Mouse (Mus musculus) embryonic stem cell, embryonic (primary cell): ENCODE results near the gene Zscan10.

Experiments
- CTCF ChIA-PET, 4 experiments: fragments of 300-600 bp in 2 of 4; fragments of 350-600 bp in 2 of 4; sonication (Branson Sonifier 250); formaldehyde crosslinking; loops; one replicate each; lab custom pipeline; 2022; ENCODE audit warnings: inconsistent platforms in 2 of 4; lab: Charles Lee
- POLR2A ChIA-PET, 4 experiments: fragments of 300-600 bp in 2 of 4; fragments of 350-600 bp in 2 of 4; sonication (Branson Sonifier 250); formaldehyde crosslinking; loops; one replicate each; lab custom pipeline; 2022; ENCODE audit warnings: antibody characterized with exemption in 4 of 4, inconsistent platforms in 1 of 4; lab: Charles Lee

The Zscan10 gene

GRCm38 (mm10) chr17:23654001-23654400, 53.3 kb downstream of the Zscan10 start:
- ChIA-PET POLR2A (interaction anchor here in 1 of 4 experiments (0.7 kb wide), 2 partner anchors 68 to 290 kb away, joined by 3 to 4 read pairs; no protein-coding TSS in a partner anchor), CTCF (interaction anchor here in 3 of 4 experiments (0.6 to 2.1 kb wide), 11 partner anchors 9 to 189 kb away, joined by 3 to 12 read pairs (median 4); partner anchors contain the start of genes Mmp25 (in 1 of the 3) and Prss32 (in 1 of the 3))

- ChIA-PET CTCF (interaction anchor here in 2 of 4 experiments (0.6 to 2.1 kb wide), 10 partner anchors 9 to 189 kb away, joined by 3 to 12 read pairs (median 4); partner anchors contain the start of genes Mmp25 (in 1 of the 2) and Prss32 (in 1 of the 2)), POLR2A (interaction anchor here in 1 of 4 experiments (0.7 kb wide), 1 partner anchor 290 kb away, joined by 4 read pairs; no protein-coding TSS in a partner anchor)
Observed at GRCm38 (mm10) chr17:23654410-23654809, 53.8 kb downstream of the Zscan10 start.

DNA sequence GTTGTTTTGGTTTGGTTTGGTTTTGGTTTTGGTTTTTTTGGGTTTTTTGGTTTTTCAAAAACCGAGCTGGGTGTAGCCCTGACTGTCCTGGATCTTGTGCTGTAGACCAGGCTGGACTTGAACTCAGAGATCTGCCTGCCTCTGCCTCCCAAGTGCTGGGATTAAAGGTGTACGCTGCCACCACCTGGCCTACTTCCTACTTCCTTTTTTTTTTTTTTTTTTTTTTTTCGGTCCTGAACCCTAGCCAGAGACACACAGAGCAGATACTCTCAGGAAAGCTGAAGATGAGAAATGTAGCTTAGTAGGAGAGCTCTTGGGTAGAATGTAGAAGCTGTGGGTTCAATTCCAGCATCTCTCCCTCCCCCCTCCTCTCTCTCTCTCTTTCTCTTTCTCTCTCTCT, 57.8 kb downstream of the Zscan10 start:
- ChIA-PET POLR2A (interaction anchor here in 3 of 4 experiments (0.6 to 4.6 kb wide), 9 partner anchors 9 to 147 kb away, joined by 3 to 28 read pairs (median 3); partner anchors contain the start of genes Mmp25 (in 1 of the 3) and Zfp13 (in 1 of the 3)), CTCF (interaction anchor here (0.6 to 2.3 kb wide), 9 partner anchors 9 to 210 kb away, joined by 3 to 9 read pairs (median 4); partner anchors contain the start of genes Hcfc1r1 (in 1 of the 4) and Thoc6 (in 1 of the 4))

DNA sequence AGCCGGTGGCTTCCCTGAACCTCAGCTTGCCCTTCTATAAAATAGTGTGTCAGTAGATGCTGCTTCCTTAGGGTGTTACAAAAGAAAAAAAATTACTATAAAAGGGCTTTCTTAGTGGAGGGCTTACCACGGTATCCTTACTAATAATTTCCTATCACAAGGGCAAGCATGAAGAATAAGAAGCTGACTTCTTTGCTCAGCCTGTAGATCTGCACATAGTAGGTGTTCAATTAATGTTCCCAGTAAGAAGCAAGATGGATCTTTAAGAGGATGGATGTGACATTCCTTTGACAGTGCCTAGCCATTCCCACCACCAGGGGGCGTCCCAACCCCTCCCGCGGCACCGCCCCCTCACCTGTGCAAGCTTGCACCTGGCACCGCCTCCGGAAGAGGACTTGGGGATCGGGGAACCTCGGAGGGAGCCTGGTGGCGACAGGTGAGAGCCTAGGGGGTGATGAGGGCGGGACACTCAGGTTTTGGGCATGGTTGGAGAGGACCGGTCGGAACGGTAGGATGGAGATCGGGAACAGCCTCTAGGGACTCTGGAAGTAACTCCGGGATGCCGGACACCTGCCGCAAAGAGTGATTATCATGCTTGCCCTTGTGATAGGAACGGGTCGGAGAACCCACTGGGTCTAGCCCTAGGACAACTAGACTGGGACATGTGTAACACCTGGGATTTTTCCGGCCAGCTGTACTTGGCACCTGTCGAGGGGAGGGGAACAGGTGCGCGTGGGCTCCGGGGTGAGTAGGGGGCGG, 59.6 kb downstream of the Zscan10 start, which contains the start of gene Bicdl2:
Gene Bicdl2, plus strand, starts transcription at position 390 of the 759 bp plus-strand sequence.
- CTCF ChIA-PET, result interaction anchor here (0.6 to 3.2 kb wide), 28 partner anchors 7 to 183 kb away, joined by 3 to 17 read pairs (median 5); partner anchors contain the start of genes Prss32 (in 2 of the 4), Hcfc1r1 (in 1 of the 4), Kremen2 (in 1 of the 4) and Mmp25 (in 1 of the 4)
- POLR2A ChIA-PET, result interaction anchor here in 2 of 4 experiments (1.1 to 4.6 kb wide), 6 partner anchors 8 to 59 kb away, joined by 3 to 28 read pairs (median 4); partner anchors contain the start of gene Mmp25 (in 1 of the 2)
